ENCODE assay signal across 8 mouse cellular contexts in the genomic region with DNA sequence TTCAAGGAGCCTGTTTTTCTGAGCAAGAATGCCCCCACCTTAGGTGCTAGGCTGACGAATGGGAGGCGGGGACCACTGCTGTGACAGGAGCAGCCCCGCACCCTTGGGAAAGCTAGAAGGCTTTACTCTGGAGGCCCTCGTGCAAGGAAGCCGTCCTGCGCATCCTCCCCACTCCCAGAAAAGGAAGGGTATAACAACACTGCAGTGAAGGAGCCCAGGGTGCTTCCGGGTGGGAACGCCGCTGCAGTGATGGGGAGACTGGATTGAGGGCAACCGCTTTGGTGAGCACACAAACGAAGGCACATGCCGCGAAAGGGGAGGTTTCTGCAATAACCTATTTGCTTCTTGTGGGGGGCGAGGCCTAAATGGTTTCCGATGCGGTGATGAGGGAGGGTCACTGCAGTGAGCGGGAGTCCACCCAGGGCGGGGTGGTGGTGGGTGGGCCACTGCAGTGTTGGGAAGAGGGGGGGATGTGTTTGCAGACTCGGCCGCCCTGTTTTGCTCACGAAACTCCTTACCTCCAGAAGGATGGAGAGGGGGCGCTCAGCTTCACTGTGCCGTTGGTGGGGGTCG. TPM values are rescaled to one million over a fixed set of nuclear protein-coding genes. Genes with fewer than 3 reads are reported as not detected.
DNase-seq lines count a peak whose midpoint lies in the region; ATAC-seq and TF ChIP-seq lines count a peak whose summit lies in the region.

Gene Vwa5b2 (plus strand): TSS at position 106 of the 573 bp plus-strand sequence.

- no peaks in the 10 kb centered on the region for H3K4me1 ChIP-seq in cerebellum, adult 2 months (ENCODE audit: control insufficient read depth, insufficient read depth, low read length)
- H3K4me1 ChIP-seq in lung, embryonic 14.5 days (ENCODE audit: insufficient read depth): no peaks in the 10 kb centered on the region; the same call in 1 of the 2 replicates
- H3K4me1 ChIP-seq in hindbrain, embryonic 16.5 days (ENCODE audit: control insufficient read depth, insufficient read depth, low read depth, low read length): peaks cover 15% of the 10 kb centered on the region

- ATAC-seq in lung, embryonic 14.5 days (ENCODE audit: insufficient read depth): peak; percentile 65; the same call in 1 of the 2 replicates
- peak; percentile 85 for ATAC-seq in hindbrain, embryonic 16.5 days
- no peak for ATAC-seq in granulocyte monocyte progenitor cell, adult 5-6 weeks (replicated peaks; ENCODE audit: poor library complexity, severe bottlenecking)

- no peak within 1 kb of the TSS for H3K27ac ChIP-seq in cerebellum, adult 2 months (ENCODE audit: insufficient read depth, low read length)
- no peak within 1 kb of the TSS for H3K27ac ChIP-seq in lung, embryonic 14.5 days (ENCODE audit: low read depth)
- peak within 1 kb of the TSS; percentile 71 for H3K27ac ChIP-seq in hindbrain, embryonic 16.5 days (ENCODE audit: low read depth, low read length)

- no peak for TF ChIP-seq CTCF in cerebellum, adult 2 months (IDR thresholded peaks at IDR 0.05; ENCODE audit: borderline replicate concordance, insufficient read depth, low read depth, low read length)
- TF ChIP-seq CTCF in lung, embryonic 14.5 days (IDR thresholded peaks at IDR 0.05; ENCODE audit: low read depth): no peak

- H3K27me3 ChIP-seq in cerebellum, adult 2 months (ENCODE audit: control insufficient read depth, insufficient read depth, low read length): no peaks in the 10 kb centered on the region
- H3K27me3 ChIP-seq in lung, embryonic 14.5 days (ENCODE audit: insufficient read depth, low read length): peaks cover 63% of the 10 kb centered on the region
- H3K27me3 ChIP-seq in hindbrain, embryonic 16.5 days (replicated peaks; ENCODE audit: control insufficient read depth, insufficient read depth, low read length): peaks cover 9% of the 10 kb centered on the region

- H3K9me3 ChIP-seq in lung, embryonic 14.5 days (ENCODE audit: low read depth, low read length): no peaks in the 10 kb centered on the region
- no peaks in the 10 kb centered on the region for H3K9me3 ChIP-seq in hindbrain, embryonic 16.5 days (ENCODE audit: control insufficient read depth, low read length)

- TF ChIP-seq POLR2A in cerebellum, adult 2 months (IDR thresholded peaks at IDR 0.05; ENCODE audit: borderline replicate concordance, insufficient read depth, low read length): no peak

- under 1% methylated on average over 24 of the region's 24 CpGs for whole genome bisulfite sequencing in cerebellum, adult 2 months
- WGBS in lung, embryonic 14.5 days: under 1% methylated on average over 24 of the region's 24 CpGs
- under 1% methylated on average over 24 of the region's 24 CpGs for WGBS in hindbrain, embryonic 16.5 days

- no peak within 1 kb of the TSS for H3K9ac ChIP-seq in lung, embryonic 14.5 days
- peak within 1 kb of the TSS; percentile 72 for H3K9ac ChIP-seq in hindbrain, embryonic 16.5 days (ENCODE audit: low read depth, low read length)

- H3K4me3 ChIP-seq in cerebellum, adult 2 months (replicated peaks; ENCODE audit: insufficient read depth, low read depth, low read length): peak within 1 kb of the TSS; percentile 73
- peak within 1 kb of the TSS; percentile 48 for H3K4me3 ChIP-seq in lung, embryonic 14.5 days (ENCODE audit: low read depth, low read length)
- H3K4me3 ChIP-seq in hindbrain, embryonic 16.5 days (ENCODE audit: low read length): peak within 1 kb of the TSS; percentile 55

- H3K4me2 ChIP-seq in lung, embryonic 14.5 days: peak within 1 kb of the TSS; percentile 78
- peak within 1 kb of the TSS; percentile 64 for H3K4me2 ChIP-seq in hindbrain, embryonic 16.5 days (ENCODE audit: low read length)

- peak in 1 of 2 experiments; percentile 19 for DNase-seq in cerebellum, adult 2 months
- no peak for DNase-seq in cerebellum, adult 9-11 months
- peak; percentile 9 for DNase-seq in lung, embryonic 14.5 days
- no peak for DNase-seq in lung, postnatal 10 days
- peak; percentile 17 for DNase-seq in mesoderm, embryonic 11.5 days (ENCODE audit: low read depth, low spot score)
- DNase-seq in adipocyte (ENCODE audit: low spot score): no peak

- H3K36me3 ChIP-seq in lung, embryonic 14.5 days (ENCODE audit: insufficient read depth): no peaks in the 10 kb centered on the region
- H3K36me3 ChIP-seq in hindbrain, embryonic 16.5 days (ENCODE audit: control insufficient read depth, insufficient read depth, low read length): no peaks in the 10 kb centered on the region

RNA-seq across cellular contexts. Expression of gene Vwa5b2, which starts in this region (rescaled TPM):
- polyA plus RNA-seq in cerebellum, adult 2 months (2012; rRNA removed): 46.7 and 58.1 TPM in 2 replicates
- polyA plus RNA-seq in lung, embryonic 14.5 days (2014; fragmentation: Nextera tagmentation; extraction: Ambion mirVana): 0.53 and 0.89 TPM in 2 replicates
- 31.9 and 36.8 TPM in 2 replicates for polyA plus RNA-seq in hindbrain, embryonic 16.5 days (2015; fragmentation: Nextera tagmentation; extraction: Ambion mirVana)
- total RNA-seq in granulocyte monocyte progenitor cell, adult 5-6 weeks (2014; fragmentation: Nextera tagmentation): not detected in 2 replicates
- not detected in 2 replicates for total RNA-seq in granulocyte monocyte progenitor cell, adult 5-6 weeks (2017)

Comparison
In these comparisons a context has a peak if more than half of its experiments do, and no peak if none do; other contexts are left out.
1. RNA of gene Vwa5b2 (polyA plus RNA-seq): 46.7 to 58.1 TPM in cerebellum, adult 2 months and 31.9 to 36.8 TPM in hindbrain, embryonic 16.5 days; 0.53 to 0.89 TPM in lung, embryonic 14.5 days; every median in the first group is over 10 times any median in the second.
2. Peak in DNase-seq, ATAC-seq, H3K4me3 ChIP-seq and H3K4me2 ChIP-seq in lung, embryonic 14.5 days; RNA of the gene not detected or under 1 TPM.
3. Peak in every context shown above with its lines, with median percentiles within 50 percentile points of each other: H3K4me3 ChIP-seq.